Mouse (Mus musculus): ENCODE results near the gene C2cd6. TPM values are rescaled to one million over a fixed set of nuclear protein-coding genes. Genes with fewer than 3 reads are reported as not detected.

Gene C2cd6
- total and polyA plus RNA-seq, 3 experiments, result not detected

DNA sequence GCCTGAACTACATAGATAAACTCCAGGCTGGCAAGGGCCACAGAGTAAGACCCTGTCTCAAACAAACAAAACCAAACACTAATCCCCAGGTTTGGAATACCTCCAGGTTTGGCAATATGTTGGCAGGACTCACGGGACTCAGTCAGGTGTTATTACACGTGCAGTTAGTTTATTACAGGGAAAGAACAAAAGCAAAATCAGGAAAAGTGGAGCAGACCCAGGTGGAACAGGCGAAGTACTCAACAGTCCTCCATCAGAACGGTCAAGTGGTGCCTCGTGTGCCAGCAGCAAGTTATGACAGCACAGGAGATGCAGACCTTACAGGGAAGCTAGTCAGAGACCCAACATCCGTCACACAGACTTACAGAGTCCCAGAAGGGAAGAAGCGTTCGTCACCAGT, 15.8 kb upstream of the C2cd6 start:
- Histone ChIP-seq H3K4me1 (ENCODE audit: control insufficient read depth in 1 of 2, insufficient read depth in 2 of 2, low read length in 2 of 2) (no peaks in the 10 kb centered on the region), H3K9ac (ENCODE audit: control insufficient read depth, low read depth, low read length, poor library complexity, severe bottlenecking) (no peak overlapping the region), H3K79me2 (ENCODE audit: control insufficient read depth, insufficient read depth, low read length, poor library complexity) (no peaks in the 10 kb centered on the region), H3K4me3 (ENCODE audit: control insufficient read depth in 1 of 2, insufficient read depth in 1 of 2, low read depth in 2 of 2, low read length in 2 of 2) (no peak overlapping the region), H3K27ac (ENCODE audit: control insufficient read depth, low read depth, low read length) (no peak overlapping the region), H3K36me3 (ENCODE audit: control insufficient read depth in 1 of 2, insufficient read depth in 2 of 2, low read length in 2 of 2) (no peaks in the 10 kb centered on the region), H3K9me3 (replicated peaks; ENCODE audit: insufficient read depth, low read length) (no peaks in the 10 kb centered on the region), H3K27me3 (ENCODE audit: control insufficient read depth in 1 of 2, insufficient read depth in 2 of 2, low read length in 2 of 2) (no peaks in the 10 kb centered on the region)
- TF ChIP-seq TAL1 (IDR thresholded peaks at IDR 0.05; ENCODE audit: low read length) (no peak), RAD21 (IDR thresholded peaks at IDR 0.05; ENCODE audit: low read depth, low read length) (no peak), MAX (IDR thresholded peaks at IDR 0.05; ENCODE audit: low read length) (no peak), E2F4 (IDR thresholded peaks at IDR 0.05; ENCODE audit: borderline replicate concordance, low read depth, low read length) (no peak), BHLHE40 (IDR thresholded peaks at IDR 0.05; ENCODE audit: borderline replicate concordance, low read depth, low read length) (no peak), ELF1 (IDR thresholded peaks at IDR 0.05; ENCODE audit: low read depth, low read length) (no peak), POLR2A (IDR thresholded peaks at IDR 0.05; ENCODE audit: control insufficient read depth in 1 of 2, insufficient read depth in 1 of 2, low read depth in 1 of 2, low read length in 2 of 2, poor library complexity in 1 of 2) (no peak)
- DNase-seq (ENCODE audit: low read depth, low spot score), result no peak

DNA sequence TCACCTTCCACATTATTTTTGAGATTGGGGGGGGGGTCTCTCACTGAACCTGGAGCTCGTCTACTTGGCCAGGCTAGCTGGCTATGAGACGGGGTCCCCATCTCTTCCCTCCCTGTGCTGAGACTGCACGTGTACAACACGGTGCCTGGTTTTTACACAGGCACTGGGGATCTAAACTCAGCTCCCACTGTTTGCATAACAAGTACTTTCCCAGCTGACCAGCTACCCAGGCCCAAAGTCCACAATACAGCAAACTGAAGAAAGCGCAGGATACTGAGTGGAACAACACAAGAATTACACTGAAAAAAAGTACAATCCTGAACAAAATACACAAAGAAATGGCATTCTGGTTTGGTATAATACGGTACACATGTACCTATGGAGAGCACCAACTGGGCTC, 7.4 kb upstream of the C2cd6 start:
- Histone ChIP-seq H3K9me3 (replicated peaks; ENCODE audit: insufficient read depth, low read length) (no peaks in the 10 kb centered on the region), H3K4me1 (ENCODE audit: control insufficient read depth in 1 of 2, insufficient read depth in 2 of 2, low read length in 2 of 2) (no peaks in the 10 kb centered on the region), H3K79me2 (ENCODE audit: control insufficient read depth, insufficient read depth, low read length, poor library complexity) (no peaks in the 10 kb centered on the region), H3K27ac (ENCODE audit: control insufficient read depth, low read depth, low read length) (no peak overlapping the region), H3K4me3 (ENCODE audit: control insufficient read depth in 1 of 2, insufficient read depth in 1 of 2, low read depth in 2 of 2, low read length in 2 of 2) (no peak overlapping the region), H3K27me3 (ENCODE audit: control insufficient read depth in 1 of 2, insufficient read depth in 2 of 2, low read length in 2 of 2) (no peaks in the 10 kb centered on the region), H3K36me3 (ENCODE audit: control insufficient read depth in 1 of 2, insufficient read depth in 2 of 2, low read length in 2 of 2) (no peaks in the 10 kb centered on the region), H3K9ac (ENCODE audit: control insufficient read depth, low read depth, low read length, poor library complexity, severe bottlenecking) (no peak overlapping the region)
- TF ChIP-seq TBP (IDR thresholded peaks at IDR 0.05; ENCODE audit: low read depth, low read length) (no peak), MXI1 (IDR thresholded peaks at IDR 0.05; ENCODE audit: low read depth, low read length) (no peak), CTCF (IDR thresholded peaks at IDR 0.05 in 2 of 3, conservative IDR thresholded peaks at IDR 0.05 in 1 of 3; ENCODE audit: control insufficient read depth in 1 of 3, insufficient read depth in 1 of 3, low read depth in 2 of 3, low read length in 3 of 3, poor library complexity in 1 of 3, severe bottlenecking in 1 of 3) (no peak), SMC3 (IDR thresholded peaks at IDR 0.05; ENCODE audit: low read depth, low read length) (no peak), MAZ (IDR thresholded peaks at IDR 0.05; ENCODE audit: low read depth, low read length) (no peak), GATA1 (IDR thresholded peaks at IDR 0.05; ENCODE audit: low read depth, low read length) (no peak), EP300 (IDR thresholded peaks at IDR 0.05; ENCODE audit: low read depth in 1 of 2, low read length in 2 of 2) (no peak), TCF12 (IDR thresholded peaks at IDR 0.05; ENCODE audit: low read depth, low read length) (no peak), GABPA (IDR thresholded peaks at IDR 0.05; ENCODE audit: low read depth, low read length) (no peak), ELF1 (IDR thresholded peaks at IDR 0.05; ENCODE audit: low read depth, low read length) (no peak), RAD21 (IDR thresholded peaks at IDR 0.05; ENCODE audit: low read depth, low read length) (no peak), ZNF384 (IDR thresholded peaks at IDR 0.05; ENCODE audit: low read depth, low read length) (no peak), E2F4 (IDR thresholded peaks at IDR 0.05; ENCODE audit: borderline replicate concordance, low read depth, low read length) (no peak), MAX (IDR thresholded peaks at IDR 0.05; ENCODE audit: low read length) (no peak)
- no peak for DNase-seq (ENCODE audit: low read depth, low spot score)

All from MEL (cell line).